ENCODE assay signal across 23 mouse cellular contexts in the genomic region with DNA sequence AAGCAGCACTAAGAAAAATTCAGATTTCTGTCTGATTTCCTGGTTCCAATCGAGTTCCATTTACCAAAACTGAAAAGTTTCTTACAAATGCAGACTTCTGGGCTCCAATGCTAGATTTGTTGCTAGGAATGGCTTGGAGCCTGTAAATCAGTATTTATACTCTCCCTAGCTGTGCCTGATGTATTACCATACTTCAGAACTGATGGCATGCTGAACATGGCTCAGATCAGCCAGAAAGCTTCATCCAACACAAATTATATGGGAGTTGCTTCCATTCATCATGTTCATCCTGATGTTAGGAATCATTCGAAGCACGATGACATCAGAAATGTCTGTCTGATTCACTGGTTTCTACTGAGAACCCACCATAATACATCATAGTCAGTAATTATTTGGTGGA.
A peak's percentile ranks its signal among the peaks of the same experiment; 100 is the strongest.
DNase-seq lines count a peak whose midpoint lies in the region; ATAC-seq and TF ChIP-seq lines count a peak whose summit lies in the region.
"Had no signal": no experiment of that assay in that cellular context is flagged by ENCODE, and none has a peak within 500 bp of the region (broad histone marks: within the 10 kb centered on the region; RNA-seq: fewer than 3 reads in every experiment).

No protein-coding gene starts in this region.

- no peak for TF ChIP-seq POLR2A in heart, adult 2 months (IDR thresholded peaks at IDR 0.05; ENCODE audit: insufficient read depth, low read depth, low read length)

- TF ChIP-seq CTCF in kidney, postnatal 0 days (IDR thresholded peaks at IDR 0.05; ENCODE audit: low read depth) = no peak
- TF ChIP-seq CTCF in heart, adult 2 months (IDR thresholded peaks at IDR 0.05) = no peak

- H3K4me3 ChIP-seq in kidney, embryonic 14.5 days (ENCODE audit: low read length) = no peak overlapping the region
- no peak overlapping the region for H3K4me3 ChIP-seq in kidney, postnatal 0 days (replicated peaks; ENCODE audit: low read depth, low read length)
- no peak overlapping the region for H3K4me3 ChIP-seq in neural tube, embryonic 13.5 days
- H3K4me3 ChIP-seq in neural tube, embryonic 15.5 days (replicated peaks) = no peak overlapping the region
- no peak overlapping the region for H3K4me3 ChIP-seq in neural tube, embryonic 14.5 days (ENCODE audit: low read depth, low read length)
- H3K4me3 ChIP-seq in heart, adult 2 months = no peak overlapping the region
- H3K4me3 ChIP-seq: embryonic facial prominence, embryonic 13.5 days; embryonic facial prominence, embryonic 15.5 days; erythroblast, embryonic 14.5 days; forebrain, embryonic 10.5 days; forebrain, embryonic 12.5 days had no signal

- H3K9ac ChIP-seq in kidney, embryonic 14.5 days (ENCODE audit: low read depth, low read length) = no peak overlapping the region
- H3K9ac ChIP-seq in kidney, postnatal 0 days (ENCODE audit: low read depth, low read length) = no peak overlapping the region
- no peak overlapping the region for H3K9ac ChIP-seq in neural tube, embryonic 13.5 days
- H3K9ac ChIP-seq in neural tube, embryonic 15.5 days (replicated peaks) = no peak overlapping the region
- no peak overlapping the region for H3K9ac ChIP-seq in neural tube, embryonic 14.5 days (replicated peaks; ENCODE audit: low read depth, low read length)
- H3K9ac ChIP-seq in heart, adult 2 months (ENCODE audit: low read depth, low read length) = no peak overlapping the region
- H3K9ac ChIP-seq: embryonic facial prominence, embryonic 13.5 days; embryonic facial prominence, embryonic 15.5 days; forebrain, embryonic 12.5 days had no signal

- intact Hi-C loops in heart, adult 2 months (cut with DNase I) = no loop called here

- H3K27me3 ChIP-seq in kidney, embryonic 14.5 days (ENCODE audit: control insufficient read depth, insufficient read depth, low read length) = no peaks in the 10 kb centered on the region
- H3K27me3 ChIP-seq in kidney, postnatal 0 days (ENCODE audit: insufficient read depth, low read length) = no peaks in the 10 kb centered on the region
- H3K27me3 ChIP-seq in neural tube, embryonic 13.5 days = no peaks in the 10 kb centered on the region
- no peaks in the 10 kb centered on the region for H3K27me3 ChIP-seq in neural tube, embryonic 15.5 days (replicated peaks)
- no peaks in the 10 kb centered on the region for H3K27me3 ChIP-seq in neural tube, embryonic 14.5 days (ENCODE audit: control insufficient read depth, insufficient read depth, low read length)
- H3K27me3 ChIP-seq in heart, adult 2 months (ENCODE audit: control insufficient read depth, insufficient read depth, low read length) = no peaks in the 10 kb centered on the region
- H3K27me3 ChIP-seq: embryonic facial prominence, embryonic 13.5 days; embryonic facial prominence, embryonic 15.5 days; forebrain, embryonic 12.5 days had no signal

- H3K9me3 ChIP-seq in kidney, embryonic 14.5 days (ENCODE audit: control insufficient read depth, low read length) = no peaks in the 10 kb centered on the region
- H3K9me3 ChIP-seq in kidney, postnatal 0 days (replicated peaks; ENCODE audit: low read length) = no peaks in the 10 kb centered on the region
- H3K9me3 ChIP-seq in neural tube, embryonic 13.5 days = no peaks in the 10 kb centered on the region
- H3K9me3 ChIP-seq in neural tube, embryonic 15.5 days (replicated peaks) = no peaks in the 10 kb centered on the region
- no peaks in the 10 kb centered on the region for H3K9me3 ChIP-seq in neural tube, embryonic 14.5 days (ENCODE audit: control insufficient read depth, low read length)
- H3K9me3 ChIP-seq: embryonic facial prominence, embryonic 13.5 days; embryonic facial prominence, embryonic 15.5 days; forebrain, embryonic 10.5 days; forebrain, embryonic 12.5 days had no signal

- WGBS in kidney, embryonic 14.5 days = 50% methylated on average over 3 of the region's 3 CpGs
- WGBS in kidney, postnatal 0 days = 45% methylated on average over 3 of the region's 3 CpGs
- 67% methylated on average over 3 of the region's 3 CpGs for WGBS in neural tube, embryonic 13.5 days
- WGBS in neural tube, embryonic 15.5 days = 55% methylated on average over 3 of the region's 3 CpGs
- WGBS in neural tube, embryonic 14.5 days = 67% methylated on average over 3 of the region's 3 CpGs
- 78% methylated on average over 3 of the region's 3 CpGs for WGBS in heart, adult 2 months

- H3K4me1 ChIP-seq in kidney, embryonic 14.5 days (ENCODE audit: control insufficient read depth, insufficient read depth, low read length) = no peaks in the 10 kb centered on the region
- no peaks in the 10 kb centered on the region for H3K4me1 ChIP-seq in kidney, postnatal 0 days (replicated peaks; ENCODE audit: insufficient read depth, low read length)
- H3K4me1 ChIP-seq in neural tube, embryonic 13.5 days (replicated peaks) = peaks cover 16% of the 10 kb centered on the region
- peaks cover 6% of the 10 kb centered on the region; the same call in 1 of the 2 replicates for H3K4me1 ChIP-seq in neural tube, embryonic 15.5 days
- H3K4me1 ChIP-seq in neural tube, embryonic 14.5 days (ENCODE audit: control insufficient read depth, insufficient read depth, low read length) = 0 out of 2 replicates have a peak, but pooled peaks cover 3% of the 10 kb centered on the region
- no peaks in the 10 kb centered on the region for H3K4me1 ChIP-seq in heart, adult 2 months (ENCODE audit: control insufficient read depth, insufficient read depth, low read length)
- H3K4me1 ChIP-seq: embryonic facial prominence, embryonic 13.5 days; embryonic facial prominence, embryonic 15.5 days; forebrain, embryonic 10.5 days; forebrain, embryonic 12.5 days had no signal

- H3K27ac ChIP-seq in kidney, embryonic 14.5 days (ENCODE audit: low read depth, low read length) = no peak overlapping the region
- no peak overlapping the region for H3K27ac ChIP-seq in kidney, postnatal 0 days
- H3K27ac ChIP-seq in neural tube, embryonic 13.5 days (replicated peaks) = no peak overlapping the region; the same call in 1 of the 2 replicates
- H3K27ac ChIP-seq in neural tube, embryonic 15.5 days (replicated peaks) = no peak overlapping the region
- H3K27ac ChIP-seq in neural tube, embryonic 14.5 days (ENCODE audit: low read depth, low read length) = no peak overlapping the region
- H3K27ac ChIP-seq in heart, adult 2 months = no peak overlapping the region
- H3K27ac ChIP-seq: embryonic facial prominence, embryonic 13.5 days; embryonic facial prominence, embryonic 15.5 days; forebrain, embryonic 10.5 days; forebrain, embryonic 12.5 days had no signal

- no peak overlapping the region for H3K4me2 ChIP-seq in kidney, embryonic 14.5 days (replicated peaks; ENCODE audit: low read depth, low read length)
- no peak overlapping the region for H3K4me2 ChIP-seq in kidney, postnatal 0 days (ENCODE audit: low read length)
- no peak overlapping the region for H3K4me2 ChIP-seq in neural tube, embryonic 13.5 days
- H3K4me2 ChIP-seq in neural tube, embryonic 15.5 days = no peak overlapping the region
- no peak overlapping the region for H3K4me2 ChIP-seq in neural tube, embryonic 14.5 days (ENCODE audit: low read depth, low read length)
- H3K4me2 ChIP-seq: embryonic facial prominence, embryonic 13.5 days; embryonic facial prominence, embryonic 15.5 days; forebrain, embryonic 12.5 days had no signal

- peak; percentile 52; the same call in 1 of the 2 replicates for ATAC-seq in kidney, embryonic 14.5 days (ENCODE audit: low FRiP score, low TSS enrichment)
- ATAC-seq in kidney, postnatal 0 days (replicated peaks; ENCODE audit: low FRiP score, low read depth) = no peak
- ATAC-seq in neural tube, embryonic 13.5 days (ENCODE audit: low read depth) = 0 out of 2 replicates have a peak, but pooled peaks have one; percentile 50
- ATAC-seq in neural tube, embryonic 15.5 days (ENCODE audit: low FRiP score) = no peak; the same call in 1 of the 2 replicates
- 0 out of 2 replicates have a peak, but pooled peaks have one; percentile 39 for ATAC-seq in neural tube, embryonic 14.5 days (ENCODE audit: low read depth)
- ATAC-seq: forebrain, embryonic 14.5 days had no signal

- no peaks in the 10 kb centered on the region for H3K79me2 ChIP-seq in heart, adult 2 months (replicated peaks; ENCODE audit: control insufficient read depth, insufficient read depth, low read length)

- no peak for DNase-seq in kidney, postnatal 14 days
- DNase-seq in kidney, postnatal 0 days (ENCODE audit: low spot score) = peak; percentile 27
- DNase-seq in kidney, adult 18-20 months = no peak
- no peak for DNase-seq in heart, adult 2 months
- DNase-seq: adrenal gland, adult 2 months; adrenal gland, postnatal 10 days; adrenal gland, postnatal 25 days; cerebellum, adult 11 months; cerebellum, adult 18-20 months; cerebellum, adult 8-10 months; cerebellum, adult 9-11 months; cerebellum, postnatal 14 days; cerebellum, postnatal 36 days had no signal

- H3K36me3 ChIP-seq in kidney, embryonic 14.5 days (ENCODE audit: control insufficient read depth, insufficient read depth, low read length) = no peaks in the 10 kb centered on the region
- no peaks in the 10 kb centered on the region for H3K36me3 ChIP-seq in kidney, postnatal 0 days (ENCODE audit: insufficient read depth, low read length)
- no peaks in the 10 kb centered on the region for H3K36me3 ChIP-seq in neural tube, embryonic 13.5 days
- no peaks in the 10 kb centered on the region for H3K36me3 ChIP-seq in neural tube, embryonic 15.5 days
- H3K36me3 ChIP-seq in neural tube, embryonic 14.5 days (ENCODE audit: control insufficient read depth, insufficient read depth, low read length) = no peaks in the 10 kb centered on the region
- no peaks in the 10 kb centered on the region for H3K36me3 ChIP-seq in heart, adult 2 months (ENCODE audit: control insufficient read depth, insufficient read depth, low read length)
- H3K36me3 ChIP-seq: embryonic facial prominence, embryonic 13.5 days; embryonic facial prominence, embryonic 15.5 days; forebrain, embryonic 10.5 days; forebrain, embryonic 12.5 days had no signal

- no peak for TF ChIP-seq EP300 in heart, adult 2 months (IDR thresholded peaks at IDR 0.05; ENCODE audit: insufficient read depth, low read depth, low read length)

Comparison
In these comparisons a context has a peak if more than half of its experiments do, and no peak if none do; other contexts are left out.
1. ATAC-seq: peak in kidney, embryonic 14.5 days (single experiment), neural tube, embryonic 13.5 days (single experiment) and neural tube, embryonic 14.5 days (single experiment); none in kidney, postnatal 0 days (single experiment) and neural tube, embryonic 15.5 days (single experiment).